Mouse (Mus musculus) stomach, postnatal 0 days (tissue): Measurements from ENCODE around the gene Ebf3.

Experiments used
- CTCF ChIP-seq: IDR thresholded peaks from 2 replicates; pipeline ENCODE4 v1.5.1; 2016; ENCODE audit warnings: antibody characterized with exemption, low read depth, mild to moderate bottlenecking, moderate library complexity
- EP300 ChIP-seq: optimal IDR thresholded peaks from 2 replicates; pipeline ENCODE3; 2016; ENCODE audit warnings: antibody characterized with exemption

DNA sequence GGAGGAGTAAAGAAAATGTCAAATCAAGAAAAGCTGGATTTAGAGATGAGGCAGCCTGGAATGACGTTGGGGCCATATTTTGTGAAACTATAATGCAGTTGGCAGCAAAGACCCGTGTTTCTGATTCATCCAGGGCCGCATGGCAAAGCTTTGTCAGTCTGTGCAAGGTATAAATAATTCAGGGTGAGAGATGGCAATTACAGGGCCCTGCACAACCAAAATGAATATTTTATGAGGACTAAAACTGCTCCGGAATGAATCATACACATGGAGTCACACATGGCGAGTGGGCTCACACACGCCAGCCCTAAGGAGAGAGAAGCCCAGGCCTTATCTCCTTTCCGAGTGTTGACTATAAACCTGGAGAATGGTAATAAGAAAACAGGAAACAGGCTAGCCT, 69.4 kb downstream of the Ebf3 start:
- TF ChIP-seq CTCF (no peak), EP300 (no peak)
